Mouse (Mus musculus) ES-Bruce4 (cell line): ENCODE measurements at regions not wholly inside any gene's neighbourhood (a gene's known extent, or its start where the extent isn't known, plus 50 kb on each side); places are given as distances from the start of the nearest gene placed in this dataset.

Experiments used
- CTCF ChIP-seq: IDR thresholded peaks from one replicate; pipeline ENCODE4 v1.8.1; 2011; ENCODE audit warnings: low read depth, low read length
- EP300 ChIP-seq: IDR thresholded peaks from 2 replicates; pipeline ENCODE4 v1.6.1; 2011; ENCODE audit warnings: low read depth, low read length; ENCODE audit not compliant: insufficient read depth
- POLR2A ChIP-seq: IDR thresholded peaks from one replicate; pipeline ENCODE4 v1.8.1; 2011; ENCODE audit warnings: low read length; ENCODE audit not compliant: insufficient read depth

- TF ChIP-seq EP300 (no peak), CTCF (no peak), POLR2A (no peak)
These were observed 219.1 kb downstream of the Tpra1 start for GRCm38 (mm10) chr6:89121023-89121745.
